Mouse (Mus musculus) thymus, adult 2 months (tissue): ENCODE results near the gene Stx4a. TPM values are rescaled to one million over a fixed set of nuclear protein-coding genes. Genes with fewer than 3 reads are reported as not detected.

Experiments
- DNase-seq: peaks from one replicate; pipeline ENCODE4 v3.0.0; 2021
- H3K27ac ChIP-seq: fragments of 200-500 bp; 2 replicates; pipeline ENCODE4 v1.5.1; 2012; ENCODE audit warnings: low read length, control low read depth; ENCODE audit not compliant: control insufficient read depth, insufficient read depth
- H3K27me3 ChIP-seq: fragments of 200-500 bp; 2 replicates; pipeline ENCODE4 v1.6.1; 2012; ENCODE audit warnings: mild to moderate bottlenecking, low read length, moderate library complexity, mixed read lengths; ENCODE audit not compliant: control insufficient read depth, insufficient read depth
- H3K36me3 ChIP-seq: fragments of 200-500 bp; 2 replicates; pipeline ENCODE4 v1.6.1; 2012; ENCODE audit warnings: mild to moderate bottlenecking, low read length, moderate library complexity; ENCODE audit not compliant: control insufficient read depth, insufficient read depth
- H3K4me1 ChIP-seq: fragments of 200-500 bp; replicated peaks from 2 replicates; pipeline ENCODE4 v1.6.1; 2012; ENCODE audit warnings: low read length; ENCODE audit not compliant: control insufficient read depth, insufficient read depth
- H3K4me3 ChIP-seq: fragments of 200-500 bp; 2 replicates; pipeline ENCODE4 v1.5.1; 2012; ENCODE audit warnings: mild to moderate bottlenecking, low read length, control low read depth, moderate library complexity; ENCODE audit not compliant: control insufficient read depth, insufficient read depth
- CTCF ChIP-seq: fragments of 200-500 bp; IDR thresholded peaks from 2 replicates; pipeline ENCODE4 v1.5.1; 2012; ENCODE audit warnings: mild to moderate bottlenecking, control low read depth, low read length, moderate library complexity, borderline replicate concordance; ENCODE audit not compliant: control insufficient read depth, poor library complexity, insufficient read depth; ENCODE audit errors: extremely low read depth
- POLR2A ChIP-seq: fragments of 200-500 bp; IDR thresholded peaks from 2 replicates; pipeline ENCODE4 v1.6.1; 2012; ENCODE audit warnings: mild to moderate bottlenecking, low read length, control low read depth, moderate library complexity; ENCODE audit not compliant: control insufficient read depth, poor library complexity, insufficient read depth; ENCODE audit errors: extremely low read depth
- WGBS: fragments of 180-500 bp; shearing (Covaris S2); methylation state at CpG from one replicate; pipeline ENCODE4 v1.1.7; 2018; 5-methylcytosine and 5-hydroxymethylcytosine counted together
- polyA plus RNA-seq: library from polyadenylated mRNA; depleted of rRNA; stranded (reverse); fragments of >200 nt; gene quantifications from 2 replicates; pipeline ENCODE4 v1.2.3, GENCODE M21; 2012

The Stx4a gene
- polyA plus RNA-seq, 1 experiment = 93.3 TPM

- Histone ChIP-seq H3K27ac (no peak overlapping the region), H3K27me3 (no peaks in the 10 kb centered on the region), H3K36me3 (peaks cover 12% of the 10 kb centered on the region), H3K4me3 (no peak overlapping the region), H3K4me1 (no peaks in the 10 kb centered on the region)
- DNase-seq = no peak
- TF ChIP-seq POLR2A (no peak), CTCF (no peak)
- WGBS = 95% methylated on average over 12 of the region's 12 CpGs
Measured at GRCm38 (mm10) chr7:127866434-127866833, 42.3 kb downstream of the Stx4a start.

GRCm38 (mm10) chr7:127867641-127868040 lies 43.5 kb downstream of the Stx4a start:
- H3K27ac ChIP-seq = no peak overlapping the region
- peaks cover 12% of the 10 kb centered on the region for H3K36me3 ChIP-seq
- H3K27me3 ChIP-seq = no peaks in the 10 kb centered on the region
- H3K4me1 ChIP-seq = no peaks in the 10 kb centered on the region
- H3K4me3 ChIP-seq = no peak overlapping the region
- no peak for DNase-seq
- WGBS = 99% methylated on average over 18 of the region's 18 CpGs
- TF ChIP-seq CTCF (no peak), POLR2A (no peak)

GRCm38 (mm10) chr7:127869149-127869810 lies 45.2 kb downstream of the Stx4a start:
- Histone ChIP-seq H3K36me3 (peaks cover 12% of the 10 kb centered on the region), H3K27ac (no peak overlapping the region), H3K27me3 (no peaks in the 10 kb centered on the region), H3K4me1 (peaks cover 2% of the 10 kb centered on the region; the same call in 1 of the 2 replicates), H3K4me3 (no peak overlapping the region)
- TF ChIP-seq POLR2A = no peak
- TF ChIP-seq CTCF = no peak
- 90% methylated on average over 3 of the region's 3 CpGs for WGBS
- no peak for DNase-seq

GRCm38 (mm10) chr7:127870136-127870821 lies 46.2 kb downstream of the Stx4a start:
- TF ChIP-seq CTCF = no peak
- TF ChIP-seq POLR2A = no peak
- Histone ChIP-seq H3K4me3 (no peak overlapping the region), H3K36me3 (peaks cover 12% of the 10 kb centered on the region), H3K27me3 (no peaks in the 10 kb centered on the region), H3K27ac (no peak overlapping the region), H3K4me1 (peaks cover 6% of the 10 kb centered on the region; the same call in 1 of the 2 replicates)
- DNase-seq = no peak
- 88% methylated on average over 5 of the region's 5 CpGs for WGBS

GRCm38 (mm10) chr7:127874812-127875626 lies 50.9 kb downstream of the Stx4a start:
- H3K4me1 ChIP-seq = peaks cover 6% of the 10 kb centered on the region
- no peak for DNase-seq
- H3K27me3 ChIP-seq = no peaks in the 10 kb centered on the region
- peak overlapping the region; percentile 89 for H3K4me3 ChIP-seq
- peak overlapping the region; percentile 15; the same call in 1 of the 2 replicates for H3K27ac ChIP-seq
- H3K36me3 ChIP-seq = peaks cover 13% of the 10 kb centered on the region
- WGBS = 4% methylated on average over 20 of the region's 20 CpGs
- TF ChIP-seq CTCF (no peak), POLR2A (no peak)

- WGBS = 0% methylated on average over 43 of the region's 43 CpGs
- Histone ChIP-seq H3K27ac (peak overlapping the region; percentile 82), H3K4me3 (peak overlapping the region; percentile 89), H3K4me1 (peaks cover 6% of the 10 kb centered on the region), H3K27me3 (no peaks in the 10 kb centered on the region), H3K36me3 (peaks cover 18% of the 10 kb centered on the region)
- DNase-seq = peak; percentile 92
- TF ChIP-seq POLR2A (no peak), CTCF (0 out of 2 replicates have a peak, but pooled peaks have one; percentile 18)
Measured at GRCm38 (mm10) chr7:127875627-127876001, 51.5 kb downstream of the Stx4a start.
